Mouse (Mus musculus) gonadal fat pad, adult 2 months (tissue): ENCODE data around the gene Slco1c1. TPM values are rescaled to one million over a fixed set of nuclear protein-coding genes. Genes with fewer than 3 reads are reported as not detected.
"Not testable (repeated sequence)": the region's sequence is repeated elsewhere in the genome, so short reads cannot be mapped to it uniquely, and the experiment has no call there.

Experiments
- DNase-seq: peaks from one replicate; pipeline ENCODE4 v3.0.0-alpha.2; 2012; ENCODE audit warnings: low read depth
- polyA plus RNA-seq: library from polyadenylated mRNA; depleted of rRNA; stranded (reverse); fragments of >200 nt; gene quantifications from 2 replicates; pipeline ENCODE4 v1.2.3, GENCODE M21; 2012; rRNA removed

Slco1c1 gene
- polyA plus RNA-seq, 1 experiment, result 0.15 TPM

GRCm38 (mm10) chr6:141590002-141590401 is 65.8 kb downstream of the Slco1c1 start:
- DNase-seq, result no peak

GRCm38 (mm10) chr6:141590598-141591200 is 66.5 kb downstream of the Slco1c1 start:
- not testable (repeated sequence) for DNase-seq

GRCm38 (mm10) chr6:141596081-141596480 is 71.9 kb downstream of the Slco1c1 start:
- DNase-seq, result no peak

GRCm38 (mm10) chr6:141597037-141597436 is 72.9 kb downstream of the Slco1c1 start:
- DNase-seq, result no peak

- no peak for DNase-seq
These were observed 76.8 kb downstream of the Slco1c1 start for GRCm38 (mm10) chr6:141600940-141601339.

GRCm38 (mm10) chr6:141610702-141611260 is 86.6 kb downstream of the Slco1c1 start:
- no peak for DNase-seq

GRCm38 (mm10) chr6:141614017-141614416 is 89.8 kb downstream of the Slco1c1 start:
- no peak for DNase-seq

GRCm38 (mm10) chr6:141615348-141615747 is 91.2 kb downstream of the Slco1c1 start:
- DNase-seq, result no peak

Other genes with a start within 250 kb of the Slco1c1 start
- gene Slco1b2, start 105.2 kb downstream of the Slco1c1 start, polyA plus RNA-seq, result 0.15 TPM in 1 of 2 replicates, not detected in the other
- gene Gm5724, start 249.4 kb downstream of the Slco1c1 start, polyA plus RNA-seq, result 0.08 and 0.09 TPM in 2 replicates